ENCODE assay signal across 10 mouse cellular contexts in genomic region chr6:36672399-36673221, GRCm38 (mm10).
DNase-seq lines count a peak whose midpoint lies in the region; ATAC-seq and TF ChIP-seq lines count a peak whose summit lies in the region.
"Had no signal": no experiment of that assay in that cellular context is flagged by ENCODE, and none has a peak within 500 bp of the region (broad histone marks: within the 10 kb centered on the region; RNA-seq: fewer than 3 reads in every experiment).

No protein-coding gene starts in this region.

- H3K4me3 ChIP-seq in kidney, postnatal 0 days (replicated peaks; ENCODE audit: low read depth, low read length): no peak overlapping the region
- H3K4me3 ChIP-seq in kidney, embryonic 15.5 days (replicated peaks): no peak overlapping the region
- H3K4me3 ChIP-seq in forebrain, embryonic 12.5 days (replicated peaks): no peak overlapping the region
- no peak overlapping the region for H3K4me3 ChIP-seq in hindbrain, embryonic 16.5 days (ENCODE audit: low read length)
- H3K4me3 ChIP-seq in liver, embryonic 12.5 days: no peak overlapping the region
- no peak overlapping the region for H3K4me3 ChIP-seq in layer of hippocampus, adult 2 months
- H3K4me3 ChIP-seq: heart, embryonic 10.5 days had no signal

- H3K4me2 ChIP-seq in kidney, postnatal 0 days (ENCODE audit: low read length): no peak overlapping the region
- H3K4me2 ChIP-seq in kidney, embryonic 15.5 days: no peak overlapping the region
- H3K4me2 ChIP-seq in forebrain, embryonic 12.5 days: no peak overlapping the region
- H3K4me2 ChIP-seq in hindbrain, embryonic 16.5 days (ENCODE audit: low read length): no peak overlapping the region
- H3K4me2 ChIP-seq in liver, embryonic 12.5 days: no peak overlapping the region

- no peak for TF ChIP-seq CTCF in kidney, postnatal 0 days (IDR thresholded peaks at IDR 0.05; ENCODE audit: low read depth)
- no peak for TF ChIP-seq CTCF in layer of hippocampus, adult 2 months (conservative IDR thresholded peaks at IDR 0.05)

- no peaks in the 10 kb centered on the region for H3K9me3 ChIP-seq in kidney, postnatal 0 days (replicated peaks; ENCODE audit: low read length)
- no peaks in the 10 kb centered on the region for H3K9me3 ChIP-seq in kidney, embryonic 15.5 days (replicated peaks)
- H3K9me3 ChIP-seq in forebrain, embryonic 12.5 days: no peaks in the 10 kb centered on the region
- no peaks in the 10 kb centered on the region for H3K9me3 ChIP-seq in hindbrain, embryonic 16.5 days (ENCODE audit: control insufficient read depth, low read length)
- 0 out of 2 replicates have a peak, but pooled peaks cover 3% of the 10 kb centered on the region for H3K9me3 ChIP-seq in liver, embryonic 12.5 days (replicated peaks)
- H3K9me3 ChIP-seq: heart, embryonic 10.5 days had no signal

- H3K9ac ChIP-seq in kidney, postnatal 0 days (ENCODE audit: low read depth, low read length): no peak overlapping the region
- H3K9ac ChIP-seq in kidney, embryonic 15.5 days: no peak overlapping the region
- H3K9ac ChIP-seq in forebrain, embryonic 12.5 days: no peak overlapping the region
- H3K9ac ChIP-seq in hindbrain, embryonic 16.5 days (ENCODE audit: low read depth, low read length): no peak overlapping the region
- no peak overlapping the region for H3K9ac ChIP-seq in liver, embryonic 12.5 days

- no peaks in the 10 kb centered on the region for H3K27me3 ChIP-seq in kidney, postnatal 0 days (ENCODE audit: insufficient read depth, low read length)
- no peaks in the 10 kb centered on the region for H3K27me3 ChIP-seq in kidney, embryonic 15.5 days
- H3K27me3 ChIP-seq in forebrain, embryonic 12.5 days: no peaks in the 10 kb centered on the region
- no peaks in the 10 kb centered on the region for H3K27me3 ChIP-seq in hindbrain, embryonic 16.5 days (replicated peaks; ENCODE audit: control insufficient read depth, insufficient read depth, low read length)
- no peaks in the 10 kb centered on the region for H3K27me3 ChIP-seq in liver, embryonic 12.5 days (replicated peaks)

- WGBS in kidney, postnatal 0 days: 84% methylated on average over 11 of the region's 11 CpGs
- 84% methylated on average over 11 of the region's 11 CpGs for WGBS in kidney, embryonic 15.5 days
- 39% methylated on average over 11 of the region's 11 CpGs for WGBS in forebrain, embryonic 12.5 days
- WGBS in hindbrain, embryonic 16.5 days: 38% methylated on average over 11 of the region's 11 CpGs
- 76% methylated on average over 11 of the region's 11 CpGs for WGBS in liver, embryonic 12.5 days (ENCODE audit: insufficient replicate concordance)

- DNase-seq in kidney, postnatal 0 days (ENCODE audit: low spot score): peak; percentile 14
- DNase-seq in Muller cell, postnatal 12 days (ENCODE audit: inconsistent ontology term): peak; percentile 48
- no peak for DNase-seq in layer of hippocampus, adult 2 months (ENCODE audit: low spot score in 2 of 2)
- no peak for DNase-seq in right cerebral cortex, postnatal 4 days
- DNase-seq: kidney, postnatal 14 days had no signal

- no peaks in the 10 kb centered on the region for H3K36me3 ChIP-seq in kidney, postnatal 0 days (ENCODE audit: insufficient read depth, low read length)
- H3K36me3 ChIP-seq in kidney, embryonic 15.5 days: no peaks in the 10 kb centered on the region
- H3K36me3 ChIP-seq in forebrain, embryonic 12.5 days (replicated peaks): no peaks in the 10 kb centered on the region
- no peaks in the 10 kb centered on the region for H3K36me3 ChIP-seq in hindbrain, embryonic 16.5 days (ENCODE audit: control insufficient read depth, insufficient read depth, low read length)
- no peaks in the 10 kb centered on the region for H3K36me3 ChIP-seq in liver, embryonic 12.5 days
- H3K36me3 ChIP-seq: heart, embryonic 10.5 days had no signal

- 0 out of 2 replicates have a peak, but pooled peaks cover 6% of the 10 kb centered on the region for H3K4me1 ChIP-seq in kidney, postnatal 0 days (replicated peaks; ENCODE audit: insufficient read depth, low read length)
- 0 out of 2 replicates have a peak, but pooled peaks cover 9% of the 10 kb centered on the region for H3K4me1 ChIP-seq in kidney, embryonic 15.5 days
- H3K4me1 ChIP-seq in forebrain, embryonic 12.5 days: peaks cover 20% of the 10 kb centered on the region
- no peaks in the 10 kb centered on the region for H3K4me1 ChIP-seq in hindbrain, embryonic 16.5 days (ENCODE audit: control insufficient read depth, insufficient read depth, low read depth, low read length)
- no peaks in the 10 kb centered on the region for H3K4me1 ChIP-seq in liver, embryonic 12.5 days

- ATAC-seq in kidney, postnatal 0 days (replicated peaks; ENCODE audit: low FRiP score, low read depth): no peak
- no peak for ATAC-seq in kidney, embryonic 15.5 days (replicated peaks; ENCODE audit: low FRiP score)
- peak; percentile 58; the same call in 1 of the 2 replicates for ATAC-seq in forebrain, embryonic 12.5 days (ENCODE audit: low FRiP score)
- peak; percentile 56; the same call in 1 of the 2 replicates for ATAC-seq in hindbrain, embryonic 16.5 days
- ATAC-seq in liver, embryonic 12.5 days: no peak

- no peak overlapping the region for H3K27ac ChIP-seq in kidney, postnatal 0 days
- H3K27ac ChIP-seq in kidney, embryonic 15.5 days: no peak overlapping the region
- peak overlapping the region; percentile 43 for H3K27ac ChIP-seq in forebrain, embryonic 12.5 days
- H3K27ac ChIP-seq in hindbrain, embryonic 16.5 days (ENCODE audit: low read depth, low read length): 0 out of 2 replicates have a peak overlapping the region, but pooled peaks have one; percentile 29
- no peak overlapping the region for H3K27ac ChIP-seq in liver, embryonic 12.5 days
- H3K27ac ChIP-seq in layer of hippocampus, adult 2 months: no peak overlapping the region
- H3K27ac ChIP-seq: heart, embryonic 10.5 days had no signal

Comparison
In these comparisons a context has a peak if more than half of its experiments do, and no peak if none do; other contexts are left out.
1. ATAC-seq: peak in forebrain, embryonic 12.5 days (single experiment) and hindbrain, embryonic 16.5 days (single experiment); none in kidney, postnatal 0 days (single experiment), kidney, embryonic 15.5 days (single experiment) and liver, embryonic 12.5 days (single experiment).
2. DNase-seq: peak in kidney, postnatal 0 days (single experiment) and Muller cell, postnatal 12 days (single experiment); none in layer of hippocampus, adult 2 months (0 of 2) and right cerebral cortex, postnatal 4 days (single experiment).
3. H3K27ac ChIP-seq: peak in forebrain, embryonic 12.5 days (single experiment) and hindbrain, embryonic 16.5 days (single experiment); none in kidney, postnatal 0 days (single experiment), kidney, embryonic 15.5 days (single experiment), liver, embryonic 12.5 days (single experiment) and layer of hippocampus, adult 2 months (single experiment).